Mouse (Mus musculus): Measurements from ENCODE around the gene Cdkal1. TPM values are rescaled to one million over a fixed set of nuclear protein-coding genes. Genes with fewer than 3 reads are reported as not detected.

Cdkal1 gene
- polyA plus RNA-seq, 1 experiment, result 5.1 TPM

DNA sequence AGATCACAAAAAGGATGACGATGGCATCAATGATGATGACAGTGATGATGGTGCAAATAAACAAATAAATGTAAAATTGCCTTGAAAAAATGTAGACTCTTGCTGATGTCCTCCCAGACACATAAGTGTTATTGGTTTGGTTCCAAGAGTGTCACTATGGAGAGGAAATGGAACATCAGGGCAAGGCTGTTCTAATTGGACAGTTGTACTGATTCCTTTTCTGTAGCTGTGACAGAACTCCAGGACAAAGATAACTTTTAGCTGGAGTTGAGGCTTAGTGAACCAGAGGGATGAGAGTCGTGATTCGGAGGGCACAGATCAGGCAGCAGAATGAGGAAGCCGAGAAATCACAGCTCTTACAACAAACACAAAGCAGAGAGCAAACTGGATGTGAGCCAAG lies 111.7 kb downstream of the Cdkal1 start:
- Histone ChIP-seq H3K4me3 (ENCODE audit: insufficient read depth, poor library complexity, severe bottlenecking) (no peak overlapping the region), H3K79me2 (ENCODE audit: control insufficient read depth, insufficient read depth) (no peaks in the 10 kb centered on the region), H3K27me3 (ENCODE audit: control insufficient read depth, insufficient read depth, insufficient read length) (no peaks in the 10 kb centered on the region), H3ac (ENCODE audit: control insufficient read depth, insufficient read length, low read depth) (no peak overlapping the region), H3K36me3 (ENCODE audit: control insufficient read depth, insufficient read depth) (no peaks in the 10 kb centered on the region), H3K79me3 (ENCODE audit: low read depth) (no peaks in the 10 kb centered on the region)
- no peak for TF ChIP-seq MYOD1 (IDR thresholded peaks at IDR 0.05; ENCODE audit: control insufficient read depth, insufficient read length, low read depth)
- no peak for TF ChIP-seq FOSL1 (IDR thresholded peaks at IDR 0.05; ENCODE audit: insufficient read depth, low read length, poor library complexity, severe bottlenecking)
- no peak for TF ChIP-seq MYOG (IDR thresholded peaks at IDR 0.05; ENCODE audit: control insufficient read depth, extremely low read depth, insufficient read length)
- no peak for TF ChIP-seq CTCF (IDR thresholded peaks at IDR 0.05; ENCODE audit: control insufficient read depth, insufficient read depth, insufficient read length)
- TF ChIP-seq MAX (IDR thresholded peaks at IDR 0.05), result no peak
- no peak for TF ChIP-seq CEBPB (IDR thresholded peaks at IDR 0.05; ENCODE audit: low read depth)
- no peak for TF ChIP-seq USF1 (IDR thresholded peaks at IDR 0.05; ENCODE audit: low read depth)

DNA sequence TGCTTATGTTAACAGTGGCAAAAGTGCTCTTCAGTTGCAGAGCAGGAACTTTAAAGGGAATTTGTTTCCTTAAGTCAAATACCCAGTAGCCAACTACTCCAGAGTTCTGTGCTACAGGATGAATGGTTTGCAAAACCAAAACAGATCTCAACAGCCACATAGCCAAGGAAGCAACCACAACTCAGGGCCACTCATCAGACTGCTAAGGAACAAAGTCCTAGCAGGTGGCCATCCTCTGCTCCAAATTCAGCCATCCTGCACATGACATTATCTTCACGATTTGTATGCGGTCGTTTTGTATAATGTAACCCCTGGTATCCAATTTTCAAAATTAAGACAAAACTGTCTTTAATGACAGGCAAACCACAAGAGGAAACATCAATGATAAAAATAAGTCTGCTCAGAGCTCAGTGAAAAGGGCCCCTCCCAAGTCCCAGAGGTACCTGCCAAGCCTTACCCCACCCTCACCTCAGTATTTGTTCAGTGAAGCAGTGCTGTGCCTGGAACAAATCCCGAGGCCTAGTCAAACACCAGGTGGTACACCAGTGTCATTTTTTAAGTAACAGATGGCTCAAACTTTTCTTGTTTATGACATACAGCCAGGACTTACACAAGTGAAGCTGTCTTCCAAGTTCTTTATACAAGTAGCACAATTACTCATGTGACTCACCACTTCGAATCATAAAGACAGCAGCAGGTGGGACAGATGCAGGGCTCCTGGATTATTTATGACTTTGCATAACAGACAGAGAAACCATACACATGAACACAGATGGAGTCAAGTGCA lies 117.6 kb downstream of the Cdkal1 start:
- Histone ChIP-seq H3K27me3 (ENCODE audit: control insufficient read depth, insufficient read depth, insufficient read length) (no peaks in the 10 kb centered on the region), H3ac (ENCODE audit: control insufficient read depth, insufficient read length, low read depth) (no peak overlapping the region), H3K79me3 (ENCODE audit: low read depth) (no peaks in the 10 kb centered on the region), H3K79me2 (ENCODE audit: control insufficient read depth, insufficient read depth) (no peaks in the 10 kb centered on the region), H3K4me3 (ENCODE audit: insufficient read depth, poor library complexity, severe bottlenecking) (no peak overlapping the region), H3K36me3 (ENCODE audit: control insufficient read depth, insufficient read depth) (no peaks in the 10 kb centered on the region)
- TF ChIP-seq MYOD1 (IDR thresholded peaks at IDR 0.05; ENCODE audit: control insufficient read depth, insufficient read length, low read depth) (peak; percentile 94), MAX (IDR thresholded peaks at IDR 0.05) (no peak), USF1 (IDR thresholded peaks at IDR 0.05; ENCODE audit: low read depth) (peak; percentile 4), CEBPB (IDR thresholded peaks at IDR 0.05; ENCODE audit: low read depth) (peak; percentile 22)

- no peak for TF ChIP-seq FOSL1 (IDR thresholded peaks at IDR 0.05; ENCODE audit: insufficient read depth, low read length, poor library complexity, severe bottlenecking)
- TF ChIP-seq USF1 (IDR thresholded peaks at IDR 0.05; ENCODE audit: low read depth), result no peak
- no peak for TF ChIP-seq CTCF (IDR thresholded peaks at IDR 0.05; ENCODE audit: control insufficient read depth, insufficient read depth, insufficient read length)
- no peak for TF ChIP-seq MAX (IDR thresholded peaks at IDR 0.05)
- no peak for TF ChIP-seq CEBPB (IDR thresholded peaks at IDR 0.05; ENCODE audit: low read depth)
- no peak for TF ChIP-seq MYOD1 (IDR thresholded peaks at IDR 0.05; ENCODE audit: control insufficient read depth, insufficient read length, low read depth)
- TF ChIP-seq MYOG (IDR thresholded peaks at IDR 0.05; ENCODE audit: control insufficient read depth, extremely low read depth, insufficient read length), result no peak
- no peak overlapping the region for H3ac ChIP-seq (ENCODE audit: control insufficient read depth, insufficient read length, low read depth)
- H3K79me2 ChIP-seq (ENCODE audit: control insufficient read depth, insufficient read depth), result no peaks in the 10 kb centered on the region
- no peaks in the 10 kb centered on the region for H3K36me3 ChIP-seq (ENCODE audit: control insufficient read depth, insufficient read depth)
- no peaks in the 10 kb centered on the region for H3K79me3 ChIP-seq (ENCODE audit: low read depth)
- no peaks in the 10 kb centered on the region for H3K27me3 ChIP-seq (ENCODE audit: control insufficient read depth, insufficient read depth, insufficient read length)
- H3K4me3 ChIP-seq (ENCODE audit: insufficient read depth, poor library complexity, severe bottlenecking), result no peak overlapping the region
Observed at GRCm38 (mm10) chr13:29734496-29734895, 121.0 kb downstream of the Cdkal1 start.

GRCm38 (mm10) chr13:29726154-29726825 lies 129.2 kb downstream of the Cdkal1 start:
- no peak for TF ChIP-seq CTCF (IDR thresholded peaks at IDR 0.05; ENCODE audit: control insufficient read depth, insufficient read depth, insufficient read length)
- no peak for TF ChIP-seq MAX (IDR thresholded peaks at IDR 0.05)
- TF ChIP-seq MYOD1 (IDR thresholded peaks at IDR 0.05; ENCODE audit: control insufficient read depth, insufficient read length, low read depth), result no peak
- TF ChIP-seq MYOG (IDR thresholded peaks at IDR 0.05; ENCODE audit: control insufficient read depth, extremely low read depth, insufficient read length), result no peak
- TF ChIP-seq CEBPB (IDR thresholded peaks at IDR 0.05; ENCODE audit: low read depth), result no peak
- no peak for TF ChIP-seq FOSL1 (IDR thresholded peaks at IDR 0.05; ENCODE audit: insufficient read depth, low read length, poor library complexity, severe bottlenecking)
- TF ChIP-seq USF1 (IDR thresholded peaks at IDR 0.05; ENCODE audit: low read depth), result no peak
- no peaks in the 10 kb centered on the region for H3K36me3 ChIP-seq (ENCODE audit: control insufficient read depth, insufficient read depth)
- no peaks in the 10 kb centered on the region for H3K79me2 ChIP-seq (ENCODE audit: control insufficient read depth, insufficient read depth)
- H3ac ChIP-seq (ENCODE audit: control insufficient read depth, insufficient read length, low read depth), result no peak overlapping the region
- no peaks in the 10 kb centered on the region for H3K79me3 ChIP-seq (ENCODE audit: low read depth)
- no peak overlapping the region for H3K4me3 ChIP-seq (ENCODE audit: insufficient read depth, poor library complexity, severe bottlenecking)
- no peaks in the 10 kb centered on the region for H3K27me3 ChIP-seq (ENCODE audit: control insufficient read depth, insufficient read depth, insufficient read length)

DNA sequence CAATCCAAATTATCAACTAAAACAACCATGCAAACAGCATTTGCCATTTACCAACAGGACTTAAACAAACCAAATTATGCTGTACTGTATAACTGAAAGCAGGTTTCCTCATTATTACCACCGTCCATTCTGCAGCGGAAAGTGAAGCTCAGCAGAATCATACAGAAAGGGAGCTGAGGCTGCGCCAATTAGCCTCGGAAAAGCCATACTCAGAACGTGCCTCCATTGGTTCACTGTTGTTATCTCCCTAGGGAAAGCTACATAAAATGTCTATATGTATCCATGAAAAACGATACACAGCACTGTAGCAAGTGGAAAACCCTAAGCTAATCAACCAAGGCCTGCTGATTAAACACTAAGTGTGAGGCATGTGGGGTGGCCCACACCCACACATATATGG lies 130.6 kb downstream of the Cdkal1 start:
- Histone ChIP-seq H3K79me3 (ENCODE audit: low read depth) (no peaks in the 10 kb centered on the region), H3K36me3 (ENCODE audit: control insufficient read depth, insufficient read depth) (no peaks in the 10 kb centered on the region), H3K4me3 (ENCODE audit: insufficient read depth, poor library complexity, severe bottlenecking) (no peak overlapping the region), H3ac (ENCODE audit: control insufficient read depth, insufficient read length, low read depth) (no peak overlapping the region), H3K27me3 (ENCODE audit: control insufficient read depth, insufficient read depth, insufficient read length) (no peaks in the 10 kb centered on the region), H3K79me2 (ENCODE audit: control insufficient read depth, insufficient read depth) (no peaks in the 10 kb centered on the region)
- TF ChIP-seq MYOD1 (IDR thresholded peaks at IDR 0.05; ENCODE audit: control insufficient read depth, insufficient read length, low read depth), result no peak
- no peak for TF ChIP-seq USF1 (IDR thresholded peaks at IDR 0.05; ENCODE audit: low read depth)
- no peak for TF ChIP-seq CEBPB (IDR thresholded peaks at IDR 0.05; ENCODE audit: low read depth)
- TF ChIP-seq CTCF (IDR thresholded peaks at IDR 0.05; ENCODE audit: control insufficient read depth, insufficient read depth, insufficient read length), result no peak
- no peak for TF ChIP-seq MYOG (IDR thresholded peaks at IDR 0.05; ENCODE audit: control insufficient read depth, extremely low read depth, insufficient read length)
- no peak for TF ChIP-seq FOSL1 (IDR thresholded peaks at IDR 0.05; ENCODE audit: insufficient read depth, low read length, poor library complexity, severe bottlenecking)
- TF ChIP-seq MAX (IDR thresholded peaks at IDR 0.05), result no peak
